Mouse (Mus musculus): ENCODE measurements around the gene Slc22a22. TPM values are rescaled to one million over a fixed set of nuclear protein-coding genes. Genes with fewer than 3 reads are reported as not detected.

The Slc22a22 gene
- 0.08 and 0.11 TPM in 2 replicates for polyA plus RNA-seq (2015; fragmentation: Nextera tagmentation; extraction: Ambion mirVana)

GRCm38 (mm10) chr15:57477525-57477924 lies at the start of gene Slc22a22:
Gene Slc22a22 (minus strand): TSS chr15:57477625.
- Histone ChIP-seq H3K27me3 (no peaks in the 10 kb centered on the region), H3K4me1 (no peaks in the 10 kb centered on the region), H3K9ac (no peak within 1 kb of the TSS), H3K9me3 (replicated peaks) (no peaks in the 10 kb centered on the region), H3K4me2 (replicated peaks) (no peak within 1 kb of the TSS), H3K36me3 (no peaks in the 10 kb centered on the region), H3K4me3 (replicated peaks) (no peak within 1 kb of the TSS), H3K27ac (replicated peaks) (no peak within 1 kb of the TSS)
- ATAC-seq (ENCODE audit: insufficient number of reproducible peaks, low FRiP score, low TSS enrichment, low read depth), result no peak
- WGBS, result 57% methylated on average over 2 of the region's 2 CpGs

GRCm38 (mm10) chr15:57523510-57524298 lies 46.3 kb upstream of the Slc22a22 start:
- H3K27ac ChIP-seq (replicated peaks), result no peak overlapping the region
- 38% methylated on average over 10 of the region's 10 CpGs for WGBS
- no peaks in the 10 kb centered on the region for H3K9me3 ChIP-seq (replicated peaks)
- no peak overlapping the region for H3K4me3 ChIP-seq (replicated peaks)
- H3K9ac ChIP-seq, result no peak overlapping the region
- H3K27me3 ChIP-seq, result no peaks in the 10 kb centered on the region
- no peak overlapping the region for H3K4me2 ChIP-seq (replicated peaks)
- no peaks in the 10 kb centered on the region for H3K4me1 ChIP-seq
- H3K36me3 ChIP-seq, result no peaks in the 10 kb centered on the region
- ATAC-seq (ENCODE audit: insufficient number of reproducible peaks, low FRiP score, low TSS enrichment, low read depth), result no peak

- ATAC-seq (ENCODE audit: insufficient number of reproducible peaks, low FRiP score, low TSS enrichment, low read depth), result no peak
- Histone ChIP-seq H3K9me3 (replicated peaks) (no peaks in the 10 kb centered on the region), H3K9ac (no peak overlapping the region)
Measured at GRCm38 (mm10) chr15:57522160-57522559, 44.7 kb upstream of the Slc22a22 start.

DNA sequence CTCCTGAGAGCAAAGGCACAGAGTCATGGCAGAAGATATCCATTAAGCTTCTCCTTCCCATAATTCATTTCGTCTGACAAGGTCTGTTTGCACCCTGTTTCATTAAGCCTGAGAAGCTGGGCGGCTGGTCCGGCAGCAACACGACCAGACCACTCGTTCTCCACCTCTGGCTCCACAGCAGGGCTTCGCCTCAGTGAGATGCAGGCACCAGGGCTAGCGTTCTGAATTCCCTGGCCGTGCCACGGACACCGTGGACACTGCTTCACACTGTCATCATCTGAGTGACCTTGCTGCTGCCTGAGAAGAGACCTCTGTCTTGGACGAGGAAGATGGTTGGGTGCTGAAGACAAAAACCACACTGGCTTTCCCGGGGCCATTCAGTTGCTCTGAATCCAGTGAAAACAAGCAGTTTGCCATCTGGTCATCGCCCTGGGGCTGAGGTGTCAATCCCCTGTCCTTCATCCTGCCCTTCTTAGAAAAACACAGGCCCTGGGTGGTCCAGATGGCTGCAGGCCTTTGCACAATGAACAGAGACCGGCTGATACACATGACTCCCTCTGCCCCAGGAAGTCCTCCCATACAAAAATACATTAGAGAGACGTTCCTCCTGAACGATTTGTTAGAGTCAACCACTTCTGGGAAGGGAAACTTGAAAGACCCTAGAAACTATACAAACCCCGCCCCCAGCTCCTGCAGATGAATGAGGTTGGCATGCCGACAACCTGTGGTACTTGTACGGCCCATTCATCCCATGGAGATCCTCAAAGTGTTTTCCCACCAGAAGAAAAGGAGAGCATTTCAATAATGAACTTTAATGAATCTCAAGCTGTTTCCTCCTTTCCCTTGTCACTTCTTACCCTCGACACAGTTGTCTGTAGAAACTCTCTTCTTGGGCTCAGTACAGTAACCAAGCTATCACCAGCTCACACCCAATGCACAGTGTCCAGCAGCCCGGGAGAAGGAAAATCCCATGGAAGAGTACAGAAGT lies 32.1 kb upstream of the Slc22a22 start:
- H3K9me3 ChIP-seq (replicated peaks), result no peaks in the 10 kb centered on the region
- H3K4me2 ChIP-seq (replicated peaks), result no peak overlapping the region
- no peak overlapping the region for H3K4me3 ChIP-seq (replicated peaks)
- H3K36me3 ChIP-seq, result no peaks in the 10 kb centered on the region
- no peak for ATAC-seq (ENCODE audit: insufficient number of reproducible peaks, low FRiP score, low TSS enrichment, low read depth)
- no peaks in the 10 kb centered on the region for H3K27me3 ChIP-seq
- WGBS, result 36% methylated on average over 21 of the region's 21 CpGs
- H3K4me1 ChIP-seq, result peaks cover 11% of the 10 kb centered on the region; the same call in 1 of the 2 replicates
- H3K27ac ChIP-seq (replicated peaks), result no peak overlapping the region
- no peak overlapping the region for H3K9ac ChIP-seq

More at GRCm38 (mm10) chr15:57522160-57522559, 44.7 kb upstream of the Slc22a22 start:
- Histone ChIP-seq H3K4me3 (replicated peaks) (no peak overlapping the region), H3K27ac (replicated peaks) (no peak overlapping the region), H3K27me3 (no peaks in the 10 kb centered on the region), H3K4me1 (no peaks in the 10 kb centered on the region), H3K4me2 (replicated peaks) (no peak overlapping the region), H3K36me3 (no peaks in the 10 kb centered on the region)
- WGBS, result 76% methylated on average over 1 of the region's 1 CpGs

- 46% methylated on average over 11 of the region's 11 CpGs for WGBS
Measured at GRCm38 (mm10) chr15:57508242-57509184, 31.1 kb upstream of the Slc22a22 start.

DNA sequence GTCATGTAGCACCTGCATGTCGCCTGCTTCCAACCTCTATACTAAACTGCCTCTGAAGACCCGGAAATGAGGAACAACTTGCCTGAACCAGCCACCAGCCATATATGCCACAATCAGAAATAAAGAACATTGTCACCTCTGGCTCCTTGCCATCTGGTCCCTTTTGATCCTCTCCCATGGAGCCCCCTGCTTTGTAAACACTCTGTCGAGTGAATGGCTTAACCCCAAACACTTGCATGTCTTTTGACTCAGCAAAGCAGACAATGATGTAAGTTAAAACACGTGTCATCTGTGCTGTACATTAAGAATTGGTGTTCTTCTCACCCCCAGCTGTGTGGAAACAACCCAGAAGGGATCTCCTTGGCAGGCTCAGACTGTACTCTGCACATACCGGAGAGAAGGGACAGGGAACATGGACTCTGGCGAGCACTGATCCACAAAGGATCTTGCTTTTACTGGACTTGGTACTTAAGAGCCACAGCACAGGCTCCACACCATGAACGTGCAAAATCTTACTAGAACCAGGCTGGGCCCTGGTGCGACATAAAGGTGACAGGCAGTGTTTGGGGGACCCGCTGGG lies 26.8 kb upstream of the Slc22a22 start:
- 39% methylated on average over 9 of the region's 9 CpGs for WGBS
- Histone ChIP-seq H3K9ac (no peak overlapping the region), H3K36me3 (no peaks in the 10 kb centered on the region), H3K4me3 (replicated peaks) (no peak overlapping the region), H3K9me3 (replicated peaks) (no peaks in the 10 kb centered on the region), H3K27ac (replicated peaks) (no peak overlapping the region; the same call in 1 of the 2 replicates), H3K27me3 (no peaks in the 10 kb centered on the region), H3K4me2 (replicated peaks) (no peak overlapping the region), H3K4me1 (peaks cover 19% of the 10 kb centered on the region)
- peak; percentile 39; the same call in 1 of the 2 replicates for ATAC-seq (ENCODE audit: insufficient number of reproducible peaks, low FRiP score, low TSS enrichment, low read depth)

More at GRCm38 (mm10) chr15:57508242-57509184, 31.1 kb upstream of the Slc22a22 start:
- H3K27me3 ChIP-seq, result no peaks in the 10 kb centered on the region
- H3K4me1 ChIP-seq, result peaks cover 19% of the 10 kb centered on the region
- H3K4me3 ChIP-seq (replicated peaks), result no peak overlapping the region
- no peak overlapping the region for H3K27ac ChIP-seq (replicated peaks)
- no peaks in the 10 kb centered on the region for H3K9me3 ChIP-seq (replicated peaks)
- H3K9ac ChIP-seq, result no peak overlapping the region
- no peak for ATAC-seq (ENCODE audit: insufficient number of reproducible peaks, low FRiP score, low TSS enrichment, low read depth)
- H3K36me3 ChIP-seq, result no peaks in the 10 kb centered on the region
- no peak overlapping the region for H3K4me2 ChIP-seq (replicated peaks)

GRCm38 (mm10) chr15:57503656-57504055 lies 26.2 kb upstream of the Slc22a22 start:
- Histone ChIP-seq H3K4me2 (replicated peaks) (no peak overlapping the region), H3K9me3 (replicated peaks) (no peaks in the 10 kb centered on the region), H3K27ac (replicated peaks) (no peak overlapping the region), H3K9ac (no peak overlapping the region), H3K4me1 (peaks cover 19% of the 10 kb centered on the region), H3K4me3 (replicated peaks) (no peak overlapping the region), H3K36me3 (no peaks in the 10 kb centered on the region), H3K27me3 (no peaks in the 10 kb centered on the region)
- no peak for ATAC-seq (ENCODE audit: insufficient number of reproducible peaks, low FRiP score, low TSS enrichment, low read depth)
- 75% methylated on average over 3 of the region's 3 CpGs for WGBS

DNA sequence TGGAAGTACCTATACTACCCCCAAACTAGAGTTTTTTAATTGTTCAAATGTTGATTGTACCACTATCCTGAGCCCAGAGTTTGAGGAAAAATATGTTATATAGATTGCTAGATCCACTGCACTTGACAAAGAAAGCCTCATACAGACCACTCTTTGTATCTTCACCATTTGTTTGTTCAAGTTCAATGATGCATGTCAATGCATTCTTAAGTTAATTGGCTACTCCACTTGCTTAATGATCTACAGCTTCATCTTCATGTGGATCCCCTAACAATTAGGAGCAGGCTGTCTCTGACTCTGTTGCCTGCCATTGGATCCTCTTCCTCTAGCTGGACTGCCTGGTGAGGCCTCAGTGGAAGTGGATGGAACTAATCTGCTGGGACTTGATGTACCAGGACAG lies 24.1 kb upstream of the Slc22a22 start:
- H3K9me3 ChIP-seq (replicated peaks), result no peaks in the 10 kb centered on the region
- H3K27me3 ChIP-seq, result no peaks in the 10 kb centered on the region; the same call in 1 of the 2 replicates
- no peak overlapping the region for H3K27ac ChIP-seq (replicated peaks)
- peaks cover 19% of the 10 kb centered on the region for H3K4me1 ChIP-seq
- H3K4me3 ChIP-seq (replicated peaks), result no peak overlapping the region
- no peak overlapping the region for H3K9ac ChIP-seq
- no peak overlapping the region for H3K4me2 ChIP-seq (replicated peaks)
- no peak for ATAC-seq (ENCODE audit: insufficient number of reproducible peaks, low FRiP score, low TSS enrichment, low read depth)
- no peaks in the 10 kb centered on the region for H3K36me3 ChIP-seq

DNA sequence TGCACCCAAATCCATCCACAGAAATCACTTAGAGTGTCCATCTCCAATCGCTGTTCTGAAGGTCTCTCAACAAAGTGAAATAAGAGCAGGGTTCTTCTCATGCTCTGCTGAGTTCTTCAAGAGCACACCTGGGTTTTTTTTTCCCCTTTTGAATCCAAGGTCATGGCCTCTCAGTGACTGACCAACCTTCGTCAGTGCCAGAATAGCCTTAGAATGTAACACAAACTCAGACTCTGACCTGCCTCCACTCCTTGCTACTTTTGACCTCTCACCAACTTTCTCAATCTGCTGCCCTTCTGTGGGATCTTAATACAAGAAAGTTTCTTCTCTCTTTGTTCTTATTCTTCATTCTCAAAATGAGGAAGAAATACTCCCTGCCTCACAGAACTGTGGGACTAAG lies 18.7 kb upstream of the Slc22a22 start:
- Histone ChIP-seq H3K4me2 (replicated peaks) (no peak overlapping the region), H3K36me3 (no peaks in the 10 kb centered on the region), H3K9ac (no peak overlapping the region), H3K27me3 (no peaks in the 10 kb centered on the region; the same call in 1 of the 2 replicates), H3K4me3 (replicated peaks) (no peak overlapping the region), H3K9me3 (replicated peaks) (no peaks in the 10 kb centered on the region), H3K4me1 (no peaks in the 10 kb centered on the region), H3K27ac (replicated peaks) (no peak overlapping the region)
- WGBS, result 77% methylated on average over 2 of the region's 2 CpGs
- no peak for ATAC-seq (ENCODE audit: insufficient number of reproducible peaks, low FRiP score, low TSS enrichment, low read depth)

DNA sequence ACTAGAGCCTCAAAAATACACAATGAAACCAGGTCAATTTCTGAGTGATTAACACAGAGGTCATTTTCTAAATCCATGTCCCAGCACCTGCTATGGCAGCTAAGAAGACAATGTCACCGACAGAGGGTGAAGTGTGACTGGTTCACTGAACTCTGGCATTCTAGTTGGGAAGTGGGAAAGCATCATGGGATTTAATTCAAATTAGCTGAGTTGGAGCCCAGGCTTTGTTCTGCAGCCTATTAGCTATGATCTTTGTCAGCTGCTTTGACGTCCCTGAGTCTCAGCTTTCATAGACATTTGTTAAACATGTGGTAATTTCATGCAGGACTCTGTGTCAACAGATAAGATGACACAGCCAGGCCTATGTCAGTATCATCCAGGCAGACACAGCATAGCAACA lies 5.1 kb upstream of the Slc22a22 start:
- Histone ChIP-seq H3K36me3 (no peaks in the 10 kb centered on the region), H3K4me1 (no peaks in the 10 kb centered on the region), H3K9me3 (replicated peaks) (no peaks in the 10 kb centered on the region), H3K4me3 (replicated peaks) (no peak overlapping the region), H3K27me3 (no peaks in the 10 kb centered on the region), H3K9ac (no peak overlapping the region), H3K27ac (replicated peaks) (no peak overlapping the region), H3K4me2 (replicated peaks) (no peak overlapping the region)
- ATAC-seq (ENCODE audit: insufficient number of reproducible peaks, low FRiP score, low TSS enrichment, low read depth), result no peak
- 29% methylated on average over 2 of the region's 2 CpGs for WGBS

Measured in embryonic facial prominence, embryonic 15.5 days (tissue).